Mouse (Mus musculus) sigmoid colon, adult 10 weeks (tissue): ENCODE data around the gene Fanci. TPM values are rescaled to one million over a fixed set of nuclear protein-coding genes. Genes with fewer than 3 reads are reported as not detected.

Experiments
- polyA plus RNA-seq: library from polyadenylated mRNA; stranded (reverse); fragments of 350-450 nt; fragmentation: Illumina TruSeq; extraction: RNeasy Lipid Tissue Mini Kit (QIAGEN cat#74804); gene quantifications from one replicate; pipeline ENCODE4 v1.2.3, GENCODE M21; 2014; ENCODE audit warnings: low read depth, low replicate concordance

Gene Fanci
- polyA plus RNA-seq: 1.6 TPM

DNA sequence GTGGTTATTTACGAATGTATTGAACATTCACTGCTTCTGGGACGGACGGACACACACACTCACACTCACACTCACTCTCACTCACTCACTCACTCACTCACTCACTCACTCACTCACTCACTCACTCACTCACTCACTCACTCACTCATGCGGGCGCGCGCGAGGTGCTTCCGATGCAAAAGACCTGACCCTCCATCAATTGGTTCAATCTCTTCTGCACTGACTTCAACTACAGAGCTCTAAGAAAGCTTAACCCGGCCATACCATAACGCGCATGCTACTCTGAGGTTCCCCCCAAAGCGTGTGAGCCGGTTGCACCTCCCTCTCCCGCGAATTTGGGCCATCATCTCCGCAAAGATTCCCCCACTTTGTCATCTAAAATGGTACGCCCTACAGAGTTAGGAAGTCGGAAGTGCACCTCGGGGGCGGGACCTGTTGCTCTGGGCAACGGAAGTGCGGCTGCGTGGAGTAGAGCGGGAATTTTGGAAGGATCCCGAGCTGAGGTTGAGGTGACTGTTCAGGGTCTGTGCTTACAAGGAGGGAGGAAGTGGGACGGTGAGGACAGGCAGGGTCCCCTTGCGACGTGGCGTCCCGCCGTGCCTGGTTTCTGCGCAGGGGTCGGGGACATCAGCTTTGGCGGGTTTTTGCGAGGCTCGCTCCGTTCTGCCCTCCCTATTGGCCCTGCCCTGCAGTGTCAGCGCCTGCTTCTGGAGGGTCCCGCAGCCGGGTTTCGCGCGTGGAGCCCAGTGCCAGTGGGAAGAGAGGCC, at the start of gene Fanci:
TSS of gene Fanci (plus strand) at position 47 of the 767 bp plus-strand sequence.

DNA sequence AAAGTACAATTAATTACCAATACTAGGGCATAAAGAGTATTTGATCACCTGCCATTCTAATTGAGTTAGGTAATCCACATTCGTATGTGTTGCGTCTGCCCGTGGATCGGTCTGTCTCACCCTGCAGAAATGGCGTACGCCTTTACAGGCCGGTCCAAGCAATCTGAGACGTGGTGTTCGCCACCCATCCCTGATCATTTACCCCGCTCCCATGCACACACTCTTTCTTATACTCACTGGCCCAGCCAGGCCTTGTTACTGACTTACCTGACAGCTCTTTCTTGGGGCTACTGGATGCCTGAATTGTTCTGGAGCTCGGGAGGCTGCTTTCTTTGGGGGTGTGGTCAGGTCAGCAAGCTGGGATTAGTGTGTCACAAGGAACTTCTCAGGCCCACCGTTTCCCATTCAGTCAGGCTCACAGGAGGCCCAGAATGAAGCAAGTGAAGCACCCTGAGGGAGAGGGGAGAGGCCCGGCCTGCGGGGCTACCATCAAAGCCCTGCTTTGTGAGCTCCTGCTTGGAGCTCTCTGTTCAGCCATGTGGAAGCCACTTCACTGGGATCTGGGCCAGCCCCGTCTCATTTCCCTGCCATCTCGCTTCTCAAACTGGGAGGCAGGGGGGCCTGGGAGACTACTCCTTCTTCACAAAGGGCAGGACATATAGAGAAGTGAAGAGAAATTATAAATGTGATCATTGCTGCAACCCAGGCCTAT, 5.2 kb upstream of the Fanci start, which contains the start of gene Rlbp1:
TSS of gene Rlbp1 (minus strand) at position 627 of the 712 bp plus-strand sequence.

GRCm38 (mm10) chr7:79466053-79466901, 74.5 kb downstream of the Fanci start, which contains the start of gene Polg:
Gene Polg, minus strand, starts transcription at chr7:79466362.

Other genes starting within 250 kb of the Fanci start
- gene Mfge8, start 242.9 kb upstream of the Fanci start, polyA plus RNA-seq: 2.1 TPM
- gene Abhd2, start 118.7 kb upstream of the Fanci start, polyA plus RNA-seq: 125 TPM
- gene Rlbp1, start 4.9 kb upstream of the Fanci start, polyA plus RNA-seq: not detected
- 43.6 TPM for gene Polg, start 74.4 kb downstream of the Fanci start, polyA plus RNA-seq
- gene Rhcg, start 225.7 kb downstream of the Fanci start, polyA plus RNA-seq: not detected